Mouse (Mus musculus): ENCODE measurements around the gene Pgpep1l.

Gene Pgpep1l

GRCm38 (mm10) chr7:68215522-68216070 lies 48.4 kb downstream of the Pgpep1l start:
- no peak for DNase-seq (ENCODE audit: low read depth)

GRCm38 (mm10) chr7:68213842-68214241 lies 50.2 kb downstream of the Pgpep1l start:
- DNase-seq (ENCODE audit: low read depth) = no peak

- DNase-seq (ENCODE audit: low read depth) = no peak
Observed at GRCm38 (mm10) chr7:68211883-68212282, 52.1 kb downstream of the Pgpep1l start.

- no peak for DNase-seq (ENCODE audit: low read depth)
Observed at GRCm38 (mm10) chr7:68210417-68210816, 53.6 kb downstream of the Pgpep1l start.

GRCm38 (mm10) chr7:68209039-68209438 lies 55.0 kb downstream of the Pgpep1l start:
- peak; percentile 58 for DNase-seq (ENCODE audit: low read depth)

GRCm38 (mm10) chr7:68205776-68206427 lies 58.1 kb downstream of the Pgpep1l start:
- peak; percentile 59 for DNase-seq (ENCODE audit: low read depth)

GRCm38 (mm10) chr7:68199609-68200008 lies 64.4 kb downstream of the Pgpep1l start:
- DNase-seq (ENCODE audit: low read depth) = no peak

- no peak for DNase-seq (ENCODE audit: low read depth)
Observed at GRCm38 (mm10) chr7:68193958-68194695, 69.9 kb downstream of the Pgpep1l start.

GRCm38 (mm10) chr7:68189691-68190456 lies 74.2 kb downstream of the Pgpep1l start:
- peak; percentile 74 for DNase-seq (ENCODE audit: low read depth)

- DNase-seq (ENCODE audit: low read depth) = no peak
Observed at GRCm38 (mm10) chr7:68189211-68189610, 74.8 kb downstream of the Pgpep1l start.

All from induced T-regulatory cell, adult 2 months (primary cell).